Mouse (Mus musculus): Measurements from ENCODE around the gene Lyl1. TPM values are rescaled to one million over a fixed set of nuclear protein-coding genes. Genes with fewer than 3 reads are reported as not detected.

The Lyl1 gene
- 1 to 10 TPM; 2.1 to 2.8 TPM for total RNA-seq (2021)

DNA sequence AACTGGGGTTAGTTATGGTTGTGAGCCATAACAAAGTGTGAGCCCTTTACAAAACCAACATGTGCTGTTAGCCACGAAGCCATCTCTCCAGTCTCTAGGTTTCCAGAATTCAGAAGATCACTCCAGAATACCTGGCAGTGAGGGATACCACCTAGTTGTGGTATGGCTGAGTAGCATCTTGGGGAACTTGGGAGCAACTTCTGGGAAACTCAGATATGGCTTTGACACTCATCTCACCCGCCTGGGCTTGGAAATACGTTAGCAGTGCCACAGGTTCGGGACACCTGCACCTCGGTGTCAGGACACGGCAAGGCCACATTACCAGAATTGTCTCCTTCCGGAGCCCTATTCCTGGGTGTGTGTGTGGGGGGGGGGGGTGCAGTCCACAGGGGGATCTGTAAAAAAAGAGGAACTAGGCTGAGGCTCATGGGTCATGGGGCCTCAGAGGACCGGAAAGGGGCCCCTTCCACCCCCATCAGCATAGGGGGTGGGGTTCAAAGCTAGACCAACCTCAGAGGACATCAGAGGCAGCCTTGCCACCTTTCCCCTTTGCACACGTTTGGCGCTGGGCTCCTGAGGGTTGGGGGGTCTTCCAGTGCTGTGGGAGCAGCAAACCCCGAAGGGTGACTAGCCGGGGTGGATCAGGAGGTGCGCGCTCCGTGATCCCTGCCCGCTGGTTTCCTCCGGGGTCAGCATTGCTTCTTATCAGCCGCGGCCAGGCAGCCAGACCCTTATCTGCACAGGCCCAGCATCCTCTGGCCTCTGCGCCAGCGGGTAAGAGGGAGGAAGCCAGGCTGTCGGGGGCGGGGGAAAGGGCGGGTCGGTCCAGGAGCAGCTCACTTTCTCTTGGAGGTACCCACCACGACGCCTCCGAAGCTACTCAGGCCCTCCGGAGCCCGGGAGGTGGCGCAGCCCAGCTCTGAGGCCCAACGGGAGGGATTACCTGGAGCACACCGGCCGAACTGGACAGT lies at the start of gene Lyl1:
Lyl1 (plus strand) TSS at position 517 of the 971 bp plus-strand sequence.
- no peak for DNase-seq (ENCODE audit: extremely low spot score in 1 of 2, low spot score in 1 of 2)

DNA sequence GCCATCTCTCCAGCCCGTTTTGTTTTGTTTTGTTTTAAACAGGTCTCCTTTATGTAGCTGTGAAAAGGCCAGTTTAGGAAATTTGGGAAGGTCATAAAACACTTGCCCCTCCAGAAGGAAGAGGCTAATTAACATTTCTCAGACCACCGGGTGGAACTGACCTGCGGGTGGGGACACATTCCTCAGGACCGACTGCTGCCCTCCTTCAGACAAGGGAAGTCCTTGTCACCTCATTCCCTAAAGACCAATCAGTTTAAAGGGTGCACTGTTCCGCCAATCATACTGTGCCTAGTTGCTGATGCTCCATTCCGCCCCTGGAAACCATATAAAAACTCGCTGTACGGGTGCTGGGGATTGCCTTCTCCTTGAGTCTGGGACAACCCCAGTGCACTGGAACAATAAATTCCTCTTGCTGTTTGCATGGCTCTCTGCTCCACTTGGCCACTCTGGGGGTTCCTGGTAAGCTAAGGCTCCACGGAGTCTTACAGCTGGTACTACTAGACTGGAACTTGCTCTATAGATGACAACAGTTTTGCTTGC lies 48.1 kb upstream of the Lyl1 start:
- DNase-seq (ENCODE audit: extremely low spot score in 1 of 2, low spot score in 1 of 2): no peak

DNA sequence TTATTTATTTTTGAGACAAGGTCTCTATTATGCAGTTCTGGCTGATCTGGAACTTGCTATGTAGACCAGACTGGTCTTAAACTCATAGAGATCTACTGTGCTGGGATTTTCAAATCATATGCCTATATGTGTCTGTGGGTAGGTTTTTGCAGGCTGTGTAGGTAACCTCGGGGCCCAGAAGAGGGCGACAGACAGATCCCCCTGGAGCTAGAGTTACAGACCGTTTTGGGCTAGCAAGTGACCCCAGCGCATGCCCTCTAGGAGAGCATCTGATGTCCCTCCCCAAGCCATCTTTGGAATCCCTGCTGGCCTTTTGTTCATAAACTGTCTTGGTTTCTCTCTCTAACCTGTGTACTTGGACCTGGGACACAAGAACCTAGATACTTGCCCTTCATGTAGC lies 46.7 kb upstream of the Lyl1 start:
- no peak for DNase-seq (ENCODE audit: extremely low spot score in 1 of 2, low spot score in 1 of 2)

DNA sequence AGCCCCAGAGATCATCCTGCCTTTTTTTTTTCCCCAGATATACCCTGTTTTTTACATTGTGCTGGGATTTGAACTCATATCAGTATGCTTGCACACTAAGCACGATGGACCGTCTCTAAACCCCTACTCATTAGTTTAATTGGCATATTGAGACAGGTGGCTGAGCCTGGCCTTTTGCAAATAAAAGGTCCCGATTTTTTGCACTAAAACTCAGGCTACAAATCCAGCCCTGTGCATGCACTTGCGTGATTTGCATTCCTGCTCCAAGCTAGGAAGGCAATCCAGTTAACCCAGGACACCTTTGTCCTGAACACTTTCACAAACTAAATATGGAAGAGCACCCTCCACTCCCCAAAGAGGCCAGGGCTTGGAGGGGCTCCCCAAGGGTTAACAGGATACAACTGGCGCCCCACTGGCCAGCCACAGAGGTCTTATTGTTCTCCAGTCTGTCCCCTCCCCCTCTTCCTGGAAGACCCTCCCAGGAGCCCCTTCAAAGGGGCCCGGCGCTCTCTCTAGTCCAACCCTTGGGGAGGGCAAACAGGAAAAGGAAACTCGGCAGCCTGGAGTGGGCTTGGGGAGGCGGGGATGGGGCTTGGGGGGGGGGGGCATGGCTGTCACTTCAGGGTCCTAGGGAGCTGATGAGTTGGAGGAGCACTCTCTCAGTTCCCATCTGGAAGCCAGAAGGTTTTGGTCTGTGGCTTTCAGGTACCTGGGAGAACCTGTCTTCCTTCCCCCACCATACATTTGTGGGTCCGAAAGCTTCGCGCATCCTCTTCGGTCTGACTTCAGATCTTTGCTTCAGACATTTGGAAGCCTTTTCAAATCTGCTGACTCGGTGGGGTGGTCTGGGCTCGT lies 45.7 kb upstream of the Lyl1 start:
- no peak for DNase-seq (ENCODE audit: extremely low spot score in 1 of 2, low spot score in 1 of 2)

DNA sequence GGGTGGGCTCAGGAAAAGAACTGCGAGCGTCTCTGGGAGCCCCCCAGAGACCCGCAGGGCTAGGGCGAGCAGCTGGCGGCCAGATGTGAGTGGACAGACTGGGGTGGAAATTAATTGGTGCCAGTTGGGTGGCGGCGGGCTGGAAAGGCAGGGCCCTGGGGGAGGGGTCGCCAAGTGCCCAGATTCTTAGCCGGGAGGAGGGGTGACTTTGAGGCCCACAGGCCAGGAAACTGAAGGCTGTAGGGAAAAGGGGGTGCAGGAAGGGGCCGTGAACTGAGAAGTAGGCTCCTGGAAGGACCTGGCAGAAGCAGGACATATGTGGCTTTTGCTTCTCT lies 45.1 kb upstream of the Lyl1 start:
- no peak for DNase-seq (ENCODE audit: extremely low spot score in 1 of 2, low spot score in 1 of 2)

DNA sequence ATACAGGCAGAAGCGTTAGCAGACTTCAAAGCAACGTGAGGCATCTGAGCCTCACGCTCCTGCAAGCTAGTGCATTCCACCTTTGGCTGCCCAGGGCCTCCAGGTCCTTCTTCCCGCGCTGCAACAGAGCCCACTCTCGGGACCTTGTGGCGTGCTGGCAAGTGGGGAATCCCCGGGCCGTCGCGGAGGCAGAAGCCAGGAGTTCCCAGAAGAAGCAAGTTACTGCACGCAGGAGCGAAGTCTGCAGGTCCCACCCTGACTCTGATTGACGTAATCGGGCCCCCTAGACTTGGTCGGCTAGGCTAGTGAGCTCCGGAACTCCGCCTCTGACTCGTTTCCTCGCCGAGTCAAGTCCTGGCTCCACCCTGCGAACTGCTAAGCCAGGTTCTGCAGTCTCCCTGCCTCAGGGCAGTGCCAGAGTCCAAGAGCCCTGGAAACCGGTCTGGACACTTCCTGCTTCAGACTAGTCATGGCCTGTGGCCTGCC lies 44.6 kb upstream of the Lyl1 start:
- DNase-seq (ENCODE audit: extremely low spot score in 1 of 2, low spot score in 1 of 2): no peak

DNA sequence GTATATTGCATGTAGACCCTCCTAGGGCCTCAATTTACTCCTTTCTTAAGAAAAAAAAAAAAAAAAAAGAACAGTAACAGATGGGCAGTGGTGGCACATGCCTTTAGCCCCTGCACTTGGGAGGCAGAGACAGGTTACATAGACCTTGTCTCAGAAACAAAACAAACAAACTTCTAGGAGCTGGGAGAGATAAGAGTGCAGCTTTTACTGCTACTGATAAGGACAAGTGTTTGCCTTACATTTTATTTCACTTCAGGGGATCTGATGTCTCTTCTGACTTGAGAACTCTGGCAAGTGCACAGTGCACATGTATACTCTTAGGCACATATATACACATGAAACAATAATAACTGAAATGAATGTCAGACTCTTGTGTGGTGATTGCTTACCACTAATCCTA lies 44.1 kb upstream of the Lyl1 start:
- no peak for DNase-seq (ENCODE audit: extremely low spot score in 1 of 2, low spot score in 1 of 2)

DNA sequence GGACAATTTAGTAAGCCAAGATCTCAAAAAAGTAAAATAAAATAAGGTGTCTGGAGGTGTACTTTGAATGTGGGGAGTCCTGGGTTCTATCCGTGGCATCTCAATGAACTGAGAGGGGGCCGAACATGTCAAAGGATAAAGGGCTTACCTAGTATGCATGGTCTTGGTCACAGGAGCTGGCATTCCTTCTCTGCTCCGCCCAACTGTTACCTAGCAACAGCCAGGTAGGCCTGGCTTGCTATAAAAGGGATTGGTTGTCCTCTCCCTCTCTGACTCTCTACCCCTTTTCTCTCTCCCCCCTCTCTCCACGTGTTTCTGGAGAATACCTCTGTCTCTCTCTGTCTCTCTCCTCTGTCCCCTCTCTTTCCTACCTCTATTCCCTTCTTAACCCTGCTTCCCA lies 43.6 kb upstream of the Lyl1 start:
- DNase-seq (ENCODE audit: extremely low spot score in 1 of 2, low spot score in 1 of 2): no peak

DNA sequence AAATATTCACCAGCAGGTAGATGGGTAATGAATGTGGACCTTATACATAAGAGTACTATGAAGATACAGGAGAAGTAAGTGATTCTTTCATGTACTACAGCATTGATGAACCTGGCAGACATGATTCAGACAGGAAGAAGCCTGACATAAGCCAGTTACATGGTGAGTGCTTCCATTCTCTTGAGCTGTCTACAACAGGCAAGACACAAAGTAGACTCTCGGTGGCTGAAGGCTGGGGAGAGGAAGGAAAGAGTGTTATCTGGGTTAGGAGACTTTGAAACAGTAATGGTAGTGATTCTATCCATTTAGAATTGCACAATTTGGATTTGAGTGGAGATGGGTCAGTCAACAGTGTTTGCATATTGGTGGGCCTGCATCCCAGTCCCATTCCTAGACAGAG lies 42.3 kb upstream of the Lyl1 start:
- no peak for DNase-seq (ENCODE audit: extremely low spot score in 1 of 2, low spot score in 1 of 2)

DNA sequence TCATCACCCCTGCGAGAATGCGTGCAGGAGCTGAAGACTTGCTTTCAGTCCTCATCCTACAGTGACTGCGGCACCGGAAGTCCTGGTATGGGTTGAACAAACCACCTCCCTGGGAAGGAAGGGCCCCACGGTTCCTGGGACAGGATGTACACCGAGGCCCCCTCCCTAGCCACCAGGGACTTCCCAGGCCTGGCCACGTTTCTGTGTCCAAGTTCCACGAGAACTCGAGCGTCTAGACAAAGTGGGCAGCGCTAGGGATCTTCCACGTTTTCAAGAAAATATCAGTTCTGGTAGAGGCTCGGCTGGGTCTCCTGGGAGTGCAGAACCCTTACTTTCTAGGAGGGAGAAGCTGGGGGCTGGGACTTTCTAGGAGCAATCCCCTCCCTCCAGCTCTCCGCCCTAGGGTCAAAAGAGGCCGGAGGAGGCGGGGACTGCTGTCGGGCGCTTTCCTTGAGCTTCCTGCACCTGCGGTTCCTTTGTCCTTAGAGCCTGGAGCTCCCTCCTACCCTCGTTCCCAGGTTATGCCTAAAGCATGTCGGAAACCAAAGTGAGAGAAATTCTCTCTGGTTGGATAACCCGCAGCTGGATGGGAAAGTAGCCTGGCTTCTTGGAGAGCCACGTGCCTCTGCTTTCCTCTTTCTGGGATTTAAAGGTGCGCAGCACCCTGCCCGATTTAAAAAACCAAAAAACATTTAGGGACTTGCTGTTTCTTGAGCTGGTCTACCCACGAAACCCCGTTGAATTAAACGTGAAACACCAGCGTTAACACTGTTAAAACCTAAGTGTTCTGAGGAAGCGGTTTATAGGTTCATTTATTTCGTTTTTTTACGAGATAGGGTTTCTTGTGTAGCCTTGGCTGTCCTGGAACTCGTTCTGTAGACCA lies 41.1 kb upstream of the Lyl1 start:
- no peak for DNase-seq (ENCODE audit: extremely low spot score in 1 of 2, low spot score in 1 of 2)

DNA sequence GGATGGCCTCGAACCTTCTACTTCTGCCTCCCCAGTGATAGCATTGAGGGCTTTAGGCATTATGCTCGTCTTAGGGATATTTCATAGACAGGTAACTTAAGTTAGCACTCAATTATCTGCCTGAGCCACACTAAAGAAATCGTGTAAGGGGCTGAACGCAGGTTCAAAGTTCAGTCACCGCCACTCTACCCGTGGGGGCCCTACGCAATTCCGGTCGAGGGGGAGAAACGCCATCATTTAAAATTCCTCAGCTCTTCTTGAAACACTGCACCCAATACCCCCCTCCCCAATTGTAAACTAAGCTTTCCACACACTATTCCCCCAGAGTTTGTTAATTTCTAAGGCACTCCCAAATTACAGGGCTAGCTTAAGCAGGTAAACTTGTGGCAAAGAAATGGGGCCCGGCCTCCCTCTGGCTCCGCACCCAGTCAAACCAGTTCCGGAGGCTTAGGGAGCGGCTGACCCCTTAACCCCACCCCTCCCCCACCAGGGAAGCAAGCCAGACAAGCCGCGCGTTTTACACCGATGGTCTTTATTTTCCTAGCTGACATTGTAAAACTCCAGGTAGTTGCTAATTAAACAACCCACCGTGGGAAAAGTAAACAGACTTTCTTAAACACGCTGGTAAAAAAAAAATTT lies 40.3 kb upstream of the Lyl1 start:
- no peak for DNase-seq (ENCODE audit: extremely low spot score in 1 of 2, low spot score in 1 of 2)

DNA sequence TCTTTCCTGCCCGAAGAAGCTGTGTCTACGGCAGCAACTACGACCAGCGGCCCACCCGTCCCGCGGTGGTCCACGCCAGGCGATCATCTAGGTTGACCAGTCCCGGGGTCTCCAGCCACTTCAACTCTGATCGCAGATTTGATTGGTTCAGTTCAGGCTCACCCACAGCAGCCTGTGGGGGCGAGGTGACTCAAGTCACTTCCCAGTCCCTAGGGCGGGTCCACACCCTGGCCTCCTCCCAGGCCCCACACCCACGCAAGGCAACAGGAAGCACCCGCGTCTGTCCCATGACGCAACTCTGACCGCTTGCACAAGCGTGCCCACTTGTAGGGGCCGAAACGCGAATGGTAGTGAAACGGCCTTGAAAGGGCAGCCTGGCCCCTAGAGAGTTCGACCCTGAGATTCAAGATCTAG lies 39.8 kb upstream of the Lyl1 start:
- no peak for DNase-seq (ENCODE audit: extremely low spot score in 1 of 2, low spot score in 1 of 2)

DNA sequence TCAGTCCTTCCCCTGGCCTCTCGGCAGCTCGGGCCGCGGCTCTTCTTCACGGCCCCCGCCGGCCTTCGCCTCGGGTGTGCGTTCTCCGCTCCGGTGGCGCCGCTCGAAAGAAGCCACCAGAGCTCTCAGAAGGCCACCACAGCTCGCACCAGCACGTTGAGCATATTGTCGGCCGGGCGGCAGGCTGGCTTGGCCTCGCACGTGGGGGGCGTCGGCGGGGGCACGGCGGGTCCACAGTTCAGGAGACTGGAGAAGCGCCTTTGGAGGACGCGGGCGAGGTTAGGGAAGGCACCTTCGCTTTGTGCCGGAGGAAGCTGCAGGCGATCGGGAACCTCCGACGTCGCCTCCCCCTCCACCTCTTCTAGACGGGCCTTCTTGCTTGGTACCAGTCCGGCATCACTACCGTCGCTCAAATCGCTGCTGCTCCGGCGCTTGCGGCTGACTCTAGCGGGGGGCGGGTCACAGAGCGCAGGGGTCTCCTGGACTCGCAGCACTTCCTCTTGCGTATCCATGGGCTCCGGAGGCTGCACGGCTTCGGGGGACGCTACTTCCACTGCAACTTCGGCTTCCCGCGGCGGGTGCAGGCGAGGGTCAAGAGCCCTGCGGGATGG lies 39.2 kb upstream of the Lyl1 start:
- DNase-seq (ENCODE audit: extremely low spot score in 1 of 2, low spot score in 1 of 2): no peak

DNA sequence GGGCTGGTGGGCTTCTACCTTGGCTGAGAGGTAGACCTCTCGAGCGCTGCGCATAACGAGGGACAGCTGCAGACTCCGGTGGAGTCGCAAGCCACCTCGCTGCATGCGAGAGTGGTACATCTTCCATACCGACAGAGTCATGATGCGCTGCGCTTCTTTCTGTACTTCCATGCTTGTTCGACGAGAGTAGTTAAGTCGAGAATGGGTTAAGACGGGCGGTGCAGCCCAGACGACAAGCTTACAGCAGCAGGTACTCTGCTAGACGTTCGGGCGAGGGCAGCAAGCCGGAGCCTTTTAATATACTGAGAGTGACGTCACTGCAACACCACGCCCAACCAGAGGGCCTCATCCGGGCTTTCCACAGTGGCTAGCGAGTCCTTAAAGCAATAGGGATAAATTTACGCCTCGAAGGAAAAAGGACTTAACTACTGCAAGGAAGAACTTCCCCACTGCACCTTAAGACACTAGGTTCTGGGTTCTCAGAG lies 38.6 kb upstream of the Lyl1 start, which contains the start of gene Ier2:
Ier2 (minus strand) TSS at position 272 of the 485 bp plus-strand sequence.
- DNase-seq (ENCODE audit: extremely low spot score in 1 of 2, low spot score in 1 of 2): peak; percentile 86 to 87

DNA sequence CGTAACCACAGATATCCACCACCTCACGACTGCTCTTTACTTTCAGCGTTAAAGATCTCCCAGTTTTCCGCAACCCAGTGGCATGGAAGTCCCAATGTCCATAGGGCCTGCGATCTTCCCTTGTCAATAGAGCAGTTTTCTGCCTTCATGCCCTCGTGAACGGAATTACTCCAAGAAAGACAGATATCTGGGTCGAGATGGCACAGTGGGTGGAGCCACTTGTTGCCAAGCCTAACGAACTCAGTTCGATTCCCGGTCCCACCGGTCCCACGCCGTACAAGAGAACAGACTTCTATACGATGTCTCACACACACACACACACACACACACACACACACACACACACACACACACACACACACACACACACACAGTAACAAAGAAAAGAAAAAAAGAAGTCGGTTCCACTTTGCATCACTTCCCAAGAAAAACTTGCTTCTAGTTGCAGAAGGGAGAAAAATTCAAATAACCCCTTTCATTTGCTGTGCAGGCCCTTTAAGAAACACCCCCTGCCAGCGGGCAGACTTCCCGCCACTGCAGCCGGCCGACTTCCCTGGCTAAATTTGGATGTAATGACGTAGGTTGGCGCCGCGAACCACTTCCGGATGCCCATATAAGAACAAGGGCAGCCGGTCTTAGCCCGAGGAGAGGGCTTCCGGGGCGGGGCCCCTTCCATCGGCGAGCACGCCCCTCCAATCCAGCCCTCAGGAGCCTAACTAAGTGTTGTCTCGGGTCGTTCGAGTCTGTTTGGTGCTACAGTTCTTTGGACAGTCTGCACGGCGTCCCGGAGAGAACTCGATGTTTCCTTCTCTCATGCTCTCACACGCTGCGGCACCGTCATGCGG lies 37.6 kb upstream of the Lyl1 start:
- DNase-seq (ENCODE audit: extremely low spot score in 1 of 2, low spot score in 1 of 2): peak; percentile 89 to 90

DNA sequence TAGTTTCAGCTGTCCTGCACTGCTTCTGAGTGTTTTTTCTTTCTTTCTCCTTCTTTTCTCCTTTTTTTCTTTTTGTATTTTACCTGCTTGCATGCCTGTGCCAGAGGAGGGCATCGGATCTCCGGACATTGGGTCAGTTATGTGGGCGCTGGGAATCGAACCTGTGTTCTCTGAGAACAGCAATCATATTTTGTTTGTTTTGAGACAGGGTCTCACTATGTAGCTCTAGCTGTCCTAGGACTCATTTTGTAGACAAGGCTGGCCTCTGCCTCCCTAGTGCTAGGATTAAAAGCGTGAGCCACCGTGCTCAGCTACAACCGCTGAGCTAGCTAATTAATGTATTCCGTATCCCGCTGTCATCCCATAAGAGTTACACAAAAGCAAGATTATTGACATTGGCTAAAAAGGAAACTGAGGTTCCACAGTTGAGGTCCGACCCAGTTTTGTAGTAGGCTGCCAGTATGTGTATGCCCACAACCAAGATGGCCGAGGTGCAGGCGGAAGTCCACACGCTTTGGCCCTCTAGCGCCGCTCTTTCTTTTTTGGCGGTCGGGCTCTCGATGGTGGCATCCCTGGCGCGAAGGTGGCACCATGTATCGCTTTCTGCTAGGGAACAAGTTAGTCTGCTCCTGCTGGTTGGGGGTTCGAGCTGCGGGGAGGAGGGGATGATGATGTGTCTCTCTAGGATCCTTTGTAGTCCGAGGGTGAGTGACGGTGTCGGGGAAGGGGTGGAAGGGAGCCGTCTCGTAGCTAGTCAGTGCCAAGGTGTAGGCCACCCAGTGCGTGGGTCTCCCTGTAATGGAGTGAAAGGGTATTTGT lies 36.5 kb upstream of the Lyl1 start:
- peak; percentile 66 to 76 for DNase-seq (ENCODE audit: extremely low spot score in 1 of 2, low spot score in 1 of 2)

DNA sequence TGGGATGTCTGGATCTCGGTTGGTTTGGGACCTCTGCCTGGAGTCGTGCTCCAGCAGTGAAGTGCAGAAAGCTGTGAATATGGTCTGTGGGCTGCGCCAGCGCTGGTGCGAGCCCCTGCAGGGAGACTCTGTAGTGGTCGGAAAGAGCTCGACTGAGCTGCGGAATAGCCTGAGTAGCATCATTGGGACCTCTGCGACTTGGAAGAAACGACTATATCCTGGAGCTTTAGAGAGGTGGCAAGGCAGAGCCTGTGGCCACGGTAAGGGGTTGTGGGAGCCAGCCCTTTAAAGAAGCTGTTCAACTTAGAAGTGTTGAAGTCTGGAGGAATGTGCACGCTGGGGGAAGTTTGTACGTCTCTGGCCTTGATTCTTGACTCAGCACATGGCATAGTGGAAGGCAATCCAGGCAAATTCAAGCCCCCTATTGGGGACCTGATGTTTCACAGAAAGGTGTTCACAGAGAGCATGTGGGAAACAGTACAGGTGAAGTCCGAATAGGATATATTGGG lies 35.8 kb upstream of the Lyl1 start:
- DNase-seq (ENCODE audit: extremely low spot score in 1 of 2, low spot score in 1 of 2): no peak
